Mouse (Mus musculus): ENCODE results near the gene Pold3.

- TF ChIP-seq POLR2A (IDR thresholded peaks at IDR 0.05; ENCODE audit: insufficient read depth, low read depth, low read length) (no peak), CTCF (IDR thresholded peaks at IDR 0.05; ENCODE audit: insufficient read depth, low read depth, low read length) (no peak)
Measured at GRCm38 (mm10) chr7:100124211-100124610, 2.8 kb upstream of the Pold3 start.

Data from olfactory bulb, adult 2 months (tissue).